Mouse (Mus musculus) intestine, embryonic 15.5 days (tissue): Measurements from ENCODE around the gene Clcn2. TPM values are rescaled to one million over a fixed set of nuclear protein-coding genes. Genes with fewer than 3 reads are reported as not detected.

ENCODE experiments used
- ATAC-seq: fragments of 200-750 bp; cut with Nextera tagmentation; 2 replicates; pipeline ENCODE4 v1.8.0; 2017; ENCODE audit warnings: moderate TSS enrichment, moderate library complexity
- H3K27ac ChIP-seq: fragments of 300-500 bp; sonication (generic); 2 replicates; pipeline ENCODE4 v1.5.1; 2015; ENCODE audit warnings: mild to moderate bottlenecking, inconsistent platforms
- H3K27me3 ChIP-seq: fragments of 300-500 bp; sonication (generic); replicated peaks from 2 replicates; pipeline ENCODE4 v1.6.1; 2015; ENCODE audit warnings: inconsistent platforms
- H3K36me3 ChIP-seq: fragments of 300-500 bp; sonication (generic); 2 replicates; pipeline ENCODE4 v1.6.1; 2015; ENCODE audit warnings: inconsistent platforms
- H3K4me1 ChIP-seq: fragments of 300-500 bp; sonication (generic); replicated peaks from 2 replicates; pipeline ENCODE4 v1.6.1; 2015; ENCODE audit warnings: inconsistent platforms
- H3K4me2 ChIP-seq: fragments of 300-500 bp; sonication (generic); replicated peaks from 2 replicates; pipeline ENCODE4 v1.6.1; 2015; ENCODE audit warnings: mild to moderate bottlenecking, inconsistent platforms
- H3K4me3 ChIP-seq: fragments of 300-500 bp; sonication (generic); replicated peaks from 2 replicates; pipeline ENCODE4 v1.5.1; 2015; ENCODE audit warnings: inconsistent platforms
- H3K9ac ChIP-seq: fragments of 300-500 bp; sonication (generic); 2 replicates; pipeline ENCODE4 v1.6.1; 2015; ENCODE audit warnings: inconsistent platforms
- H3K9me3 ChIP-seq: fragments of 300-500 bp; sonication (generic); 2 replicates; pipeline ENCODE4 v1.6.1; 2016; ENCODE audit warnings: inconsistent platforms
- WGBS: fragments of 180-500 bp; shearing (Covaris S2); methylation state at CpG from one replicate; pipeline ENCODE4 v1.1.7; 2015; 5-methylcytosine and 5-hydroxymethylcytosine counted together
- polyA plus RNA-seq: library from polyadenylated mRNA; unstranded; fragments of >200 nt; fragmentation: Nextera tagmentation; extraction: Ambion mirVana; gene quantifications from 2 replicates; pipeline ENCODE4 v1.2.1, GENCODE M21; 2015

Clcn2 gene
- 14.3 and 15.7 TPM in 2 replicates for polyA plus RNA-seq

DNA sequence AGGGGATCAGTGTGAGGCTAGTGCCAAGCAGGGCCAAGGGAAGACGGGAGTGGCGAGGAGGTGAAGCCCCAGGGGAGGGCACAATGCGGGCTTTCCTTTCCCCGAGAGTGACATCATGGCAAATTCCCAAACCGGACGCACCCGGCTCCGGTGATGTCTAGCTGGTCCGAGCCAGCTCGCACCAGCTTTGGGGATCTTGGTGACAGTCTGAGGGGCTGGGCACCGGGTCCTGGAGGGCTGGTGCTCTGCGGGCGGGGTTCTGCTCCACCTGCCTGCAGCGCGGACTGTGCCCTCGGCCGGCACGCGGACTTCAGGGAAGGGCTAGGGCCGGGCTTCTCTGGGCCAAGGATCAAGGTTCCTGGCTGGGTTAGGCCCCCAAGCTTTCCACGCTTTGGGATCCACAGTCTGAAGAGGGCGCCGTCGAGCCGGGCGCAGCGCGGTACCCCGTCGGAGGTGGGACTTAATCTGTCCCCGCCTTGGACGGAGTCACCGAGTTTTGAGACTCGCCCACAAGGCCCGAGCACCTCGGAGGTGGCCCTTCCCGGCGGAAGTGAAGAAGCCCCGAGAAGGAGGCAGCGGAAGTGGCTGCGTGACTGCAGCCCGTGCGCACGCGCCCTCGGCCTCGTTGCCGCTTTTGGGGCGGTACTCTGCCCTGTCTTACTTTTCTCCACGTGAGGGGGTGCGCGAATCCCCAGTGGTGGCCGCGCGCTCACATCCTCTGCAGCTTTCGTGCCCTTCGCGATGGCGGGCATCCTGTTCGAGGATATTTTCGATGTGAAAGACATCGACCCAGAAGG lies at the start of gene Clcn2, which contains the start of gene Polr2h:
Gene Clcn2 (minus strand): TSS at position 566 of the 797 bp plus-strand sequence.
Gene Polr2h (plus strand): TSS at position 485 of the 797 bp plus-strand sequence.
- under 1% methylated on average over 62 of the region's 62 CpGs for WGBS
- H3K4me3 ChIP-seq: peak within 1 kb of the TSS; percentile 75
- peak; percentile 88 for ATAC-seq
- H3K9me3 ChIP-seq: no peaks in the 10 kb centered on the region
- H3K27me3 ChIP-seq: no peaks in the 10 kb centered on the region
- H3K4me1 ChIP-seq: peaks cover 24% of the 10 kb centered on the region
- H3K27ac ChIP-seq: peak within 1 kb of the TSS; percentile 98
- H3K4me2 ChIP-seq: peak within 1 kb of the TSS; percentile 95
- H3K36me3 ChIP-seq: peaks cover 10% of the 10 kb centered on the region; the same call in 1 of the 2 replicates
- peak within 1 kb of the TSS; percentile 77 for H3K9ac ChIP-seq

DNA sequence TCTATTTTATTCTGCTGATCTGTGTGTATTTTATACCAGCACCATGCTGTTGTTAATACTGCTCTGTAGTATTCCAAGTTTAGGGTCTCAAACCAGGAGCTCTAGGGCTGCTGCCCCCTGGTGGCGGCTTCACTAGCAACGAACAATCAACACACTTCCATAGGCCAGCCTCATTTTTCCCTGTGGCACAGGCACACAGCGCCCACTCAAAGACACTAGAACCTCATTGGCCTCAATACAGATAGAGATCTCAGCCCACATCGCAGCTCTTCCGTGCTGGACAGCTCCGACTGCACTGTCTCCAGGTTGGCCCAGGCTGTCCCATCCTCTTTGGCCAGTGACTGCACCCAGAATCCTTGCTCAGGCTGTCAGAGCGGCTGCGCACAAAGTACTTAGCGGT lies 47.7 kb upstream of the Clcn2 start:
- Histone ChIP-seq H3K27ac (no peak overlapping the region), H3K4me3 (no peak overlapping the region), H3K36me3 (no peaks in the 10 kb centered on the region), H3K4me1 (no peaks in the 10 kb centered on the region), H3K9me3 (no peaks in the 10 kb centered on the region), H3K27me3 (no peaks in the 10 kb centered on the region), H3K4me2 (no peak overlapping the region), H3K9ac (no peak overlapping the region)
- no peak for ATAC-seq
- WGBS: 49% methylated on average over 9 of the region's 9 CpGs

- Histone ChIP-seq H3K4me1 (no peaks in the 10 kb centered on the region), H3K27me3 (no peaks in the 10 kb centered on the region), H3K36me3 (no peaks in the 10 kb centered on the region), H3K9me3 (no peaks in the 10 kb centered on the region), H3K4me3 (no peak overlapping the region), H3K27ac (no peak overlapping the region), H3K9ac (no peak overlapping the region), H3K4me2 (no peak overlapping the region)
- WGBS: 12% methylated on average over 3 of the region's 3 CpGs
- no peak for ATAC-seq
These were observed 44.1 kb upstream of the Clcn2 start for GRCm38 (mm10) chr16:20761681-20762080.

DNA sequence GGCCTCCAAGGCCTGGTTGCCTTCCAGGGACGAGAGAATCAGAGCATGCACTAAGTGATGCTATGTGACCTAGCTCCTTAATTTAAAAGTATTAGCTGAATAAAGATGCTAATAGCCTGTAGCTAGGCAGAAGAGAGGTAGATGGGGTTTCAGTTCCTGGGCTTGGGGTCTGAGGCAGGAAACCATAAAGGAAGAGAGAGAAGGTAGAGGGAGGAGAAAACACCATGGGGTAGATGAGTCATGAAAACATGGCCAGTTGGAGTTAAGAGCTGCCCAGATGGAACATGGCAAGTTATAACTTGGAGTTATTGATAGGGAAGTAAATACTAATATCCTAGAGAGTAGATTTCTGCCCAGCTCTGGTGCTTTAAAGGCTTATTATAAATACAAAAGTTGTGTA lies 39.8 kb upstream of the Clcn2 start:
- no peak for ATAC-seq
- Histone ChIP-seq H3K4me2 (no peak overlapping the region), H3K9ac (no peak overlapping the region), H3K36me3 (no peaks in the 10 kb centered on the region), H3K4me1 (no peaks in the 10 kb centered on the region), H3K9me3 (no peaks in the 10 kb centered on the region), H3K27me3 (no peaks in the 10 kb centered on the region), H3K27ac (no peak overlapping the region), H3K4me3 (no peak overlapping the region)
- 70% methylated on average over 1 of the region's 1 CpGs for WGBS

DNA sequence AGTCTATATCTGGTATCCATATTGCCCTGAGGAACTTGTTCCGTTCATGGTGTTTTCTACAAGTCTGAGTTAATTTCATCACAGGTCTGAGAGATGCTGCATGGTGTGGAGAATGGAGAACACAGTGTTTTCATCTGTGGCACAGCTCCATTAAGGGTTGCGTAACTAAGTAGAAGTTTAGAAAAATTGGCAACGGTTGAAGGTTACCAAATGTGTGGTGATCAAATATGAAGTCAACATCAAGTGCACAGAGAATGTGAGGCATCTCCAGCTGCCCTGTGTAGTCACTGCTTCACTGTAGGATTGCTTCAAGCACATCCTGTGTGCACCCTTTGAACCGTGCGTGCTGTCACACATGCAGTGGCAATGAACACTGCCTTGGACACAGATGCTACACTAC lies 38.5 kb upstream of the Clcn2 start:
- 88% methylated on average over 5 of the region's 5 CpGs for WGBS
- no peak overlapping the region for H3K4me3 ChIP-seq
- no peak for ATAC-seq
- H3K4me1 ChIP-seq: no peaks in the 10 kb centered on the region
- no peak overlapping the region for H3K4me2 ChIP-seq
- H3K36me3 ChIP-seq: no peaks in the 10 kb centered on the region
- no peaks in the 10 kb centered on the region for H3K27me3 ChIP-seq
- no peak overlapping the region for H3K9ac ChIP-seq
- H3K9me3 ChIP-seq: no peaks in the 10 kb centered on the region
- no peak overlapping the region for H3K27ac ChIP-seq

DNA sequence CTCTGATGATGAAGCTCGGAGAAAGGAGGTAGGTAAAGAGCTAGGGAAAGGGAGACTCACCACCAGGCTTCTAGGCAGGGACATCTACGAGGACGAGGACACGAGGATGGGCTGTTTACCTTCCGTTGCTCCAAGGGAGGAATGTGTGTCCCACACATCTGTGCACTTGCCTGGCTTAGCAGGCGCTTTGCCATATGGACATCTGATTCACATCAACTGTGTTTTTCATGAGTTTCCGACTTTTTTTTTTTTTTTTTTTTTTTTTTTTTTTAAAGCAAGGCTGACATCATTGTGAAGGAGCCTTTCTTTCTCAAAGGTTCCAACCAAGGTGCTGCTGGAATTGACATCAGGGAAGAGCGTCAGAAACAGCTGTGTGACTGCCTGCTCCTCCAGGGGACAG lies 33.0 kb upstream of the Clcn2 start:
- no peaks in the 10 kb centered on the region for H3K27me3 ChIP-seq
- H3K4me2 ChIP-seq: no peak overlapping the region
- no peaks in the 10 kb centered on the region for H3K9me3 ChIP-seq
- H3K36me3 ChIP-seq: no peaks in the 10 kb centered on the region
- WGBS: 28% methylated on average over 8 of the region's 8 CpGs
- no peak overlapping the region for H3K9ac ChIP-seq
- no peaks in the 10 kb centered on the region; the same call in 1 of the 2 replicates for H3K4me1 ChIP-seq
- H3K27ac ChIP-seq: no peak overlapping the region
- H3K4me3 ChIP-seq: no peak overlapping the region
- no peak for ATAC-seq

DNA sequence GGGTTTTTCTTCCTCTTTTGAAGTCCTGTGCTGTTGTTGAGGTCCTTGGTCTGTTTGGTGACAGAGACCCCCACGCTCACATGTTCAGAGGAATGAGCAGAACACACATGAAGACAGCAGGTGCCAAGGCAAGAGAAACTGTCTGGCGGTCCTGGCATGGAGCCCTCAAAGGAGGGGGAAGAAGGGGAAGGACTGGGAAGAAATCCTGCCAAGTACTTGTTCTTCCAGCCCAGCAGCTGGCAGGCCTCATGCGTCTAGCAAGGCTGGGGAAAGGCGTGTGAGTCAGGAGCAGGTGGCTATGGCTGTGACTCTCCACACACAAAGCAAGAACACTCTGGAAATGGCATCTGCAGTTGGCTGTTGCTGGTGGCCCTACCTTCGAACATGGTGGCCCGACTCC lies 29.1 kb upstream of the Clcn2 start:
- H3K27ac ChIP-seq: no peak overlapping the region
- 50% methylated on average over 6 of the region's 6 CpGs for WGBS
- no peak overlapping the region for H3K4me3 ChIP-seq
- no peaks in the 10 kb centered on the region for H3K36me3 ChIP-seq
- ATAC-seq: no peak
- H3K9me3 ChIP-seq: no peaks in the 10 kb centered on the region
- no peak overlapping the region for H3K4me2 ChIP-seq
- no peaks in the 10 kb centered on the region; the same call in 1 of the 2 replicates for H3K4me1 ChIP-seq
- no peak overlapping the region for H3K9ac ChIP-seq
- H3K27me3 ChIP-seq: no peaks in the 10 kb centered on the region

- no peaks in the 10 kb centered on the region for H3K36me3 ChIP-seq
- H3K4me3 ChIP-seq: no peak overlapping the region
- no peaks in the 10 kb centered on the region for H3K9me3 ChIP-seq
- ATAC-seq: no peak
- H3K9ac ChIP-seq: no peak overlapping the region
- no peak overlapping the region for H3K27ac ChIP-seq
- H3K4me2 ChIP-seq: no peak overlapping the region
- H3K27me3 ChIP-seq: peaks cover 15% of the 10 kb centered on the region; the same call in 1 of the 2 replicates
- H3K4me1 ChIP-seq: no peaks in the 10 kb centered on the region
- 91% methylated on average over 9 of the region's 9 CpGs for WGBS
These were observed 22.3 kb upstream of the Clcn2 start for GRCm38 (mm10) chr16:20739845-20740244.

DNA sequence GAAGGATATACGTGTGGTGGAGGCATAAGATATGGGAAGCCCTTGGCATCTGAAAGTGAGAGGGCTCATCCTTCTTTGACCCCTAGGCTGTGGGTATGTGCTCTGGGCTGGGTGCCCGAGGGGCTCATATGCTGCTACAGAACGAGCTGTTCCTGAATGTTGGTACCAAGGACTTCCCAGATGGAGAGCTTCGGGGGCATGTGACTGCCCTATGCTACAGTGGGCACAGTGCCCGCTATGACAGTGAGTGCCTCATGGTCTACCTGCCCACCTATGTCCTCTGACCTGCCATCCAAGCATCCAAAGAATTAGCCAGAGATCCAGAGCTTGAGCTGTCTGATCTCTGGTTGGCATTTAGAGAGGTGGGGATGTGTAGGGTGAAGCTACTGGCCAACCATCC lies 19.3 kb upstream of the Clcn2 start:
- WGBS: 83% methylated on average over 5 of the region's 5 CpGs
- Histone ChIP-seq H3K4me1 (peaks cover 13% of the 10 kb centered on the region), H3K9me3 (no peaks in the 10 kb centered on the region), H3K27me3 (peaks cover 26% of the 10 kb centered on the region), H3K4me2 (no peak overlapping the region), H3K27ac (no peak overlapping the region), H3K9ac (no peak overlapping the region), H3K4me3 (no peak overlapping the region), H3K36me3 (no peaks in the 10 kb centered on the region)
- ATAC-seq: no peak

- no peak overlapping the region for H3K4me2 ChIP-seq
- no peaks in the 10 kb centered on the region for H3K9me3 ChIP-seq
- H3K27ac ChIP-seq: no peak overlapping the region
- H3K4me1 ChIP-seq: peaks cover 13% of the 10 kb centered on the region
- 87% methylated on average over 7 of the region's 7 CpGs for WGBS
- H3K4me3 ChIP-seq: no peak overlapping the region
- no peak for ATAC-seq
- H3K9ac ChIP-seq: no peak overlapping the region
- no peaks in the 10 kb centered on the region for H3K36me3 ChIP-seq
- peaks cover 26% of the 10 kb centered on the region for H3K27me3 ChIP-seq
These were observed 18.6 kb upstream of the Clcn2 start for GRCm38 (mm10) chr16:20736168-20736567.

DNA sequence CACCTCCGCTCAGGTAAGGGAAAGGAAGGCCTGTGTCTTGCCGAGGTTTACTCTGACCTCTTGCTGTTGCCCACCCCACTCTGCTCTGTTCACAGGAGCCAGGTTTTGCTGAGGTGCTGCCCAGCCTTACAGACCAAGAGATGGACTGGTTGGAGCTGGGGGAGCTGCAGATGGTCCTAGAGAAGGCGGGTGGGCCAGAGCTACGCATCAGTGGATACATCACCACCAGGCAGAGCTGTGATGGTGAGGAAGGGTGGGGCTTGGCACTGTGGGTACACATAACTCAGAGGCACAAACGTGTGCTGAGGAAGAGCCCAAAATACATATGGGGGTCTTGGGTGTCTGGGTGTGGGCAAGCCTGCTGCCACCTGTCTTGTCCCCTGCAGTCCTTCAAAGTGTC lies 18.1 kb upstream of the Clcn2 start:
- Histone ChIP-seq H3K4me3 (no peak overlapping the region), H3K4me2 (no peak overlapping the region), H3K27me3 (peaks cover 26% of the 10 kb centered on the region), H3K4me1 (peaks cover 13% of the 10 kb centered on the region), H3K9ac (no peak overlapping the region), H3K9me3 (no peaks in the 10 kb centered on the region), H3K27ac (no peak overlapping the region), H3K36me3 (no peaks in the 10 kb centered on the region)
- WGBS: 82% methylated on average over 5 of the region's 5 CpGs
- no peak for ATAC-seq

- H3K4me2 ChIP-seq: peak within 1 kb of the TSS; percentile 99
- peaks cover 26% of the 10 kb centered on the region for H3K27me3 ChIP-seq
- H3K27ac ChIP-seq: no peak within 1 kb of the TSS
- WGBS: 5% methylated on average over 45 of the region's 45 CpGs
- peak within 1 kb of the TSS; percentile 65 for H3K4me3 ChIP-seq
- H3K36me3 ChIP-seq: no peaks in the 10 kb centered on the region
- ATAC-seq: no peak
- no peaks in the 10 kb centered on the region for H3K9me3 ChIP-seq
- H3K4me1 ChIP-seq: peaks cover 18% of the 10 kb centered on the region
- H3K9ac ChIP-seq: peak within 1 kb of the TSS; percentile 76
These were observed 16.5 kb upstream of the Clcn2 start, which contains the start of gene Thpo for GRCm38 (mm10) chr16:20733731-20734730. Gene Thpo (minus strand): TSS chr16:20734511.
